Comparison of ENCODE assay signal across 8 mouse cellular contexts in the genomic region with DNA sequence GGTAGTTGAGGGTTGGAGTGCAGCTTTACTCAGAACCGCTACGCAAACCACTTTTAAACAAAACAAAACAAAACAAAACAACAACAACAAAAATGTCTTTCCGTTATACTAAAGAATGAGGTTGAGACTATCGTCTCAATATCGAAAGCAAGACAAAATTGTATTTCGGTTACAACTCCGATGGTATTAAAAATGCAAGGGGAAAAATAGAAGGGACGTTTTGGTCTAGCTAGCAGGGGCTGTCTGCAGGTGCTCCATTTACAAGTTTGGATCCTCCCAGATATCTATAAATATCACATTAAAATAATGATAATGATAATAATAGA. TPM values are rescaled to one million over a fixed set of nuclear protein-coding genes. Genes with fewer than 3 reads are reported as not detected.
DNase-seq lines count a peak whose midpoint lies in the region; ATAC-seq and TF ChIP-seq lines count a peak whose summit lies in the region.

Gene Cd1d1, minus strand, starts transcription at position 27 of the 326 bp plus-strand sequence.

- H3K4me1 ChIP-seq in kidney, adult 2 months (ENCODE audit: control insufficient read depth, insufficient read depth, low read length) = no peaks in the 10 kb centered on the region

- peak within 1 kb of the TSS; percentile 67 for H3K4me3 ChIP-seq in kidney, adult 2 months (ENCODE audit: insufficient read depth, low read depth, low read length)

- no peak within 1 kb of the TSS; the same call in 1 of the 2 replicates for H3K27ac ChIP-seq in kidney, adult 2 months (ENCODE audit: insufficient read depth, low read depth, low read length)

- no peaks in the 10 kb centered on the region for H3K36me3 ChIP-seq in kidney, adult 2 months (ENCODE audit: control insufficient read depth, insufficient read depth, low read length)

- no peaks in the 10 kb centered on the region for H3K27me3 ChIP-seq in kidney, adult 2 months (replicated peaks; ENCODE audit: control insufficient read depth, insufficient read depth, low read length)

- TF ChIP-seq POLR2A in kidney, adult 2 months (IDR thresholded peaks at IDR 0.05; ENCODE audit: low read depth, low read length) = no peak

- ATAC-seq in megakaryocyte, adult 5-6 weeks (ENCODE audit: poor library complexity, severe bottlenecking) = no peak

- intact Hi-C loops in heart, postnatal 10 days (cut with DNase I) = no loop called here

- 10% methylated on average over 8 of the region's 8 CpGs for WGBS in kidney, adult 2 months

- DNase-seq in kidney, adult 2 months = no peak
- DNase-seq in kidney, adult 18-20 months = no peak
- DNase-seq in adrenal gland, postnatal 14 days = no peak
- no peak for DNase-seq in heart, postnatal 10 days
- no peak for DNase-seq in cerebellum, postnatal 25 days
- DNase-seq in right cerebral cortex, postnatal 14 days = no peak
- no peak for DNase-seq in frontal cortex, postnatal 36 days (ENCODE audit: low spot score in 2 of 2)

- no peak for TF ChIP-seq CTCF in kidney, adult 2 months (conservative IDR thresholded peaks at IDR 0.05; ENCODE audit: insufficient read depth, insufficient read length, low read depth, low read length)

RNA-seq across cellular contexts. Expression of gene Cd1d1, which starts in this region (rescaled TPM):
- polyA plus RNA-seq in kidney, adult 2 months (2012; rRNA removed) = 13.8 and 17.5 TPM in 2 replicates
- total RNA-seq in adrenal gland, postnatal 14 days (2021) = 112 and 145 TPM in 2 replicates
- 10 to 100 TPM; 20.7 to 23.1 TPM for total RNA-seq in heart, postnatal 10 days (2021)
- total RNA-seq in megakaryocyte, adult 5-6 weeks (2015) = 15.3 and 27.2 TPM in 2 replicates
- 16.5 and 18.5 TPM in 2 replicates for total RNA-seq in megakaryocyte, adult 5-6 weeks (2017)
